Mouse (Mus musculus): ENCODE results near the gene Rnls.

GRCm38 (mm10) chr19:33366661-33367060, 25.4 kb downstream of the Rnls start:
- TF ChIP-seq CTCF (IDR thresholded peaks at IDR 0.05; ENCODE audit: low read depth) (peak; percentile 81), EP300 (IDR thresholded peaks at IDR 0.05; ENCODE audit: low read depth) (no peak)
